Mouse (Mus musculus) megakaryocyte, embryonic 14.5 days (primary cell): Measurements from ENCODE around the gene Gria1.

ENCODE experiments used
- FLI1 ChIP-seq: IDR thresholded peaks from 2 replicates; pipeline ENCODE4 v1.6.1; 2012; ENCODE audit warnings: low read length, inconsistent platforms, mixed read lengths
- GATA1 ChIP-seq: IDR thresholded peaks from 3 replicates; pipeline ENCODE4 v1.6.1; 2012; ENCODE audit warnings: mixed read lengths, low read length, inconsistent platforms, borderline replicate concordance

DNA sequence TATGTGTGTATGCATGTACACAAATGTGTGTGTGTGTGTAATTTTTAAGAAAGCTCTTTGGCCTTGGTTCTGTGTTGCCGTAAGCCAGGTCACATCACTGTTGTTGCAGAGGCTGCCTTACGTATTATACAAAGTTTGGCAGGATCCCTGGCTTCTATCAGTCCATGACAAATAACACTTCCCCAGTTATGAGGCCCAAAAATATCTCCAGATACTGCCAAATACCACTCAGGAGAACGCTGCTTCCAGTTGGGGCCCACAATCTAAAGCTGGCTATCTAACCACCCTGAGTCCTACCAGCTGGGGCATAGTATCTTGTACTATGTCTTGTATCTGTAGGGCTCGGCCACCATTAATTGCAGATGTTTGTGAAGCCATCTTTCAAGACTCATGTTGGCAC, 3.4 kb upstream of the Gria1 start:
- TF ChIP-seq GATA1, result no peak
- TF ChIP-seq FLI1, result no peak
